Mouse (Mus musculus): ENCODE data around the gene Mapkapk3. TPM values are rescaled to one million over a fixed set of nuclear protein-coding genes. Genes with fewer than 3 reads are reported as not detected.
"Not testable (repeated sequence)": the region's sequence is repeated elsewhere in the genome, so short reads cannot be mapped to it uniquely, and the experiment has no call there.

Gene Mapkapk3
- polyA plus RNA-seq, 1 experiment from 2014 or later: 1.8 TPM

GRCm38 (mm10) chr9:107309600-107309999 lies 19.9 kb upstream of the Mapkapk3 start:
- 77% methylated on average over 5 of the region's 5 CpGs for WGBS

GRCm38 (mm10) chr9:107309171-107309570 lies 19.5 kb upstream of the Mapkapk3 start:
- no peak for ATAC-seq (ENCODE audit: low FRiP score, low TSS enrichment)
- Histone ChIP-seq H3K4me2 (ENCODE audit: low read length) (no peak overlapping the region), H3K9me3 (ENCODE audit: control insufficient read depth, low read length) (no peaks in the 10 kb centered on the region), H3K4me3 (replicated peaks; ENCODE audit: low read depth, low read length) (no peak overlapping the region), H3K9ac (replicated peaks; ENCODE audit: low read length) (no peak overlapping the region), H3K27me3 (ENCODE audit: control insufficient read depth, insufficient read depth, low read length) (no peaks in the 10 kb centered on the region), H3K27ac (replicated peaks; ENCODE audit: low read depth, low read length) (no peak overlapping the region), H3K4me1 (ENCODE audit: control insufficient read depth, insufficient read depth, low read length) (no peaks in the 10 kb centered on the region), H3K36me3 (ENCODE audit: control insufficient read depth, insufficient read depth, low read length) (no peaks in the 10 kb centered on the region)
- WGBS: 85% methylated on average over 9 of the region's 9 CpGs
- DNase-seq: no peak

More at GRCm38 (mm10) chr9:107309600-107309999, 19.9 kb upstream of the Mapkapk3 start:
- H3K9me3 ChIP-seq (ENCODE audit: control insufficient read depth, low read length): no peaks in the 10 kb centered on the region
- no peak overlapping the region for H3K4me2 ChIP-seq (ENCODE audit: low read length)
- H3K27me3 ChIP-seq (ENCODE audit: control insufficient read depth, insufficient read depth, low read length): no peaks in the 10 kb centered on the region
- H3K27ac ChIP-seq (replicated peaks; ENCODE audit: low read depth, low read length): no peak overlapping the region
- no peak overlapping the region for H3K9ac ChIP-seq (replicated peaks; ENCODE audit: low read length)
- no peaks in the 10 kb centered on the region for H3K4me1 ChIP-seq (ENCODE audit: control insufficient read depth, insufficient read depth, low read length)
- H3K36me3 ChIP-seq (ENCODE audit: control insufficient read depth, insufficient read depth, low read length): no peaks in the 10 kb centered on the region
- H3K4me3 ChIP-seq (replicated peaks; ENCODE audit: low read depth, low read length): no peak overlapping the region
- no peak for DNase-seq
- ATAC-seq (ENCODE audit: low FRiP score, low TSS enrichment): no peak

GRCm38 (mm10) chr9:107308346-107309000 lies 18.8 kb upstream of the Mapkapk3 start:
- DNase-seq: no peak
- no peak for ATAC-seq (ENCODE audit: low FRiP score, low TSS enrichment)
- no peak overlapping the region for H3K27ac ChIP-seq (replicated peaks; ENCODE audit: low read depth, low read length)
- no peaks in the 10 kb centered on the region for H3K4me1 ChIP-seq (ENCODE audit: control insufficient read depth, insufficient read depth, low read length)
- no peaks in the 10 kb centered on the region for H3K36me3 ChIP-seq (ENCODE audit: control insufficient read depth, insufficient read depth, low read length)
- H3K4me3 ChIP-seq (replicated peaks; ENCODE audit: low read depth, low read length): no peak overlapping the region
- no peak overlapping the region for H3K4me2 ChIP-seq (ENCODE audit: low read length)
- no peaks in the 10 kb centered on the region for H3K27me3 ChIP-seq (ENCODE audit: control insufficient read depth, insufficient read depth, low read length)
- WGBS: 86% methylated on average over 9 of the region's 9 CpGs
- no peaks in the 10 kb centered on the region for H3K9me3 ChIP-seq (ENCODE audit: control insufficient read depth, low read length)
- no peak overlapping the region for H3K9ac ChIP-seq (replicated peaks; ENCODE audit: low read length)

GRCm38 (mm10) chr9:107307886-107308285 lies 18.2 kb upstream of the Mapkapk3 start:
- DNase-seq: no peak
- Histone ChIP-seq H3K36me3 (ENCODE audit: control insufficient read depth, insufficient read depth, low read length) (no peaks in the 10 kb centered on the region), H3K4me1 (ENCODE audit: control insufficient read depth, insufficient read depth, low read length) (no peaks in the 10 kb centered on the region), H3K4me2 (ENCODE audit: low read length) (no peak overlapping the region), H3K9me3 (ENCODE audit: control insufficient read depth, low read length) (no peaks in the 10 kb centered on the region), H3K27ac (replicated peaks; ENCODE audit: low read depth, low read length) (no peak overlapping the region), H3K9ac (replicated peaks; ENCODE audit: low read length) (no peak overlapping the region), H3K4me3 (replicated peaks; ENCODE audit: low read depth, low read length) (no peak overlapping the region), H3K27me3 (ENCODE audit: control insufficient read depth, insufficient read depth, low read length) (no peaks in the 10 kb centered on the region)
- 73% methylated on average over 12 of the region's 12 CpGs for WGBS
- no peak for ATAC-seq (ENCODE audit: low FRiP score, low TSS enrichment)

GRCm38 (mm10) chr9:107307099-107307872 lies 17.6 kb upstream of the Mapkapk3 start:
- Histone ChIP-seq H3K4me3 (replicated peaks; ENCODE audit: low read depth, low read length) (no peak overlapping the region), H3K9me3 (ENCODE audit: control insufficient read depth, low read length) (no peaks in the 10 kb centered on the region), H3K27ac (replicated peaks; ENCODE audit: low read depth, low read length) (no peak overlapping the region), H3K27me3 (ENCODE audit: control insufficient read depth, insufficient read depth, low read length) (no peaks in the 10 kb centered on the region), H3K4me1 (ENCODE audit: control insufficient read depth, insufficient read depth, low read length) (no peaks in the 10 kb centered on the region), H3K36me3 (ENCODE audit: control insufficient read depth, insufficient read depth, low read length) (no peaks in the 10 kb centered on the region), H3K9ac (replicated peaks; ENCODE audit: low read length) (no peak overlapping the region), H3K4me2 (ENCODE audit: low read length) (no peak overlapping the region)
- no peak for ATAC-seq (ENCODE audit: low FRiP score, low TSS enrichment)
- 93% methylated on average over 11 of the region's 11 CpGs for WGBS
- no peak for DNase-seq

- ATAC-seq (ENCODE audit: low FRiP score, low TSS enrichment); H3K36me3 ChIP-seq (ENCODE audit: control insufficient read depth, insufficient read depth, low read length); H3K9ac ChIP-seq (replicated peaks; ENCODE audit: low read length); H3K4me3 ChIP-seq (replicated peaks; ENCODE audit: low read depth, low read length); DNase-seq; H3K9me3 ChIP-seq (ENCODE audit: control insufficient read depth, low read length); H3K27me3 ChIP-seq (ENCODE audit: control insufficient read depth, insufficient read depth, low read length); H3K4me1 ChIP-seq (ENCODE audit: control insufficient read depth, insufficient read depth, low read length); H3K27ac ChIP-seq (replicated peaks; ENCODE audit: low read depth, low read length); H3K4me2 ChIP-seq (ENCODE audit: low read length): not testable (repeated sequence)
- WGBS: 90% methylated on average over 1 of the region's 1 CpGs
These were observed 17.0 kb upstream of the Mapkapk3 start for GRCm38 (mm10) chr9:107306673-107307072.

- H3K36me3 ChIP-seq (ENCODE audit: control insufficient read depth, insufficient read depth, low read length): peaks cover 14% of the 10 kb centered on the region
- no peaks in the 10 kb centered on the region for H3K9me3 ChIP-seq (ENCODE audit: control insufficient read depth, low read length)
- no peak overlapping the region for H3K4me2 ChIP-seq (ENCODE audit: low read length)
- ATAC-seq (ENCODE audit: low FRiP score, low TSS enrichment) (no peak), DNase-seq (no peak)
- H3K27me3 ChIP-seq (ENCODE audit: control insufficient read depth, insufficient read depth, low read length): no peaks in the 10 kb centered on the region
- H3K4me3 ChIP-seq (replicated peaks; ENCODE audit: low read depth, low read length): no peak overlapping the region
- no peak overlapping the region for H3K9ac ChIP-seq (replicated peaks; ENCODE audit: low read length)
- H3K4me1 ChIP-seq (ENCODE audit: control insufficient read depth, insufficient read depth, low read length): no peaks in the 10 kb centered on the region
- WGBS: 73% methylated on average over 13 of the region's 13 CpGs
- no peak overlapping the region for H3K27ac ChIP-seq (replicated peaks; ENCODE audit: low read depth, low read length)
These were observed 16.2 kb upstream of the Mapkapk3 start for GRCm38 (mm10) chr9:107305601-107306542.

- WGBS: 81% methylated on average over 4 of the region's 4 CpGs
- H3K4me3 ChIP-seq (replicated peaks; ENCODE audit: low read depth, low read length): no peak overlapping the region
- DNase-seq (no peak), ATAC-seq (ENCODE audit: low FRiP score, low TSS enrichment) (no peak)
- no peaks in the 10 kb centered on the region for H3K9me3 ChIP-seq (ENCODE audit: control insufficient read depth, low read length)
- no peak overlapping the region for H3K4me2 ChIP-seq (ENCODE audit: low read length)
- H3K9ac ChIP-seq (replicated peaks; ENCODE audit: low read length): no peak overlapping the region
- H3K27me3 ChIP-seq (ENCODE audit: control insufficient read depth, insufficient read depth, low read length): no peaks in the 10 kb centered on the region
- no peaks in the 10 kb centered on the region for H3K4me1 ChIP-seq (ENCODE audit: control insufficient read depth, insufficient read depth, low read length)
- no peak overlapping the region for H3K27ac ChIP-seq (replicated peaks; ENCODE audit: low read depth, low read length)
- peaks cover 18% of the 10 kb centered on the region for H3K36me3 ChIP-seq (ENCODE audit: control insufficient read depth, insufficient read depth, low read length)
These were observed 15.3 kb upstream of the Mapkapk3 start for GRCm38 (mm10) chr9:107305012-107305411.

All from midbrain, embryonic 14.5 days (tissue).